Comparison of ENCODE assay signal across 15 mouse cellular contexts in genomic region chr11:54011255-54011654, GRCm38 (mm10).
"Had no signal": no experiment of that assay in that cellular context is flagged by ENCODE, and none has a peak within 500 bp of the region (broad histone marks: within the 10 kb centered on the region; RNA-seq: fewer than 3 reads in every experiment).

No protein-coding gene starts in this region.

- H3K4me3 ChIP-seq: liver, embryonic 13.5 days; liver, embryonic 15.5 days; megakaryocyte, embryonic 14.5 days; midbrain, embryonic 13.5 days; midbrain, embryonic 15.5 days; neural tube, embryonic 12.5 days; stomach, embryonic 15.5 days had no signal

- DNase-seq: liver, embryonic 13.5 days; liver, postnatal 0 days; right cerebral cortex, postnatal 14 days; thymus, adult 18-20 months; thymus, postnatal 14 days; thymus, postnatal 36 days had no signal

- H3K36me3 ChIP-seq: midbrain, embryonic 13.5 days; midbrain, embryonic 15.5 days; neural tube, embryonic 12.5 days; stomach, embryonic 15.5 days had no signal

- H3K27ac ChIP-seq: liver, embryonic 13.5 days; liver, embryonic 15.5 days; macrophage; midbrain, embryonic 13.5 days; midbrain, embryonic 15.5 days; neural tube, embryonic 12.5 days; stomach, embryonic 15.5 days had no signal

- H3K9ac ChIP-seq: liver, embryonic 13.5 days; liver, embryonic 15.5 days; liver, postnatal 0 days; midbrain, embryonic 13.5 days; midbrain, embryonic 15.5 days; neural tube, embryonic 12.5 days; stomach, embryonic 15.5 days had no signal

- ATAC-seq: liver, postnatal 0 days; midbrain, embryonic 13.5 days; midbrain, embryonic 15.5 days had no signal

- H3K4me2 ChIP-seq: liver, embryonic 11.5 days; liver, embryonic 13.5 days; liver, embryonic 15.5 days; midbrain, embryonic 11.5 days; midbrain, embryonic 13.5 days; midbrain, embryonic 15.5 days; neural tube, embryonic 12.5 days; stomach, embryonic 15.5 days had no signal

- H3K9me3 ChIP-seq: liver, embryonic 13.5 days; liver, embryonic 15.5 days; megakaryocyte, embryonic 14.5 days; midbrain, embryonic 13.5 days; midbrain, embryonic 15.5 days; neural tube, embryonic 12.5 days; stomach, embryonic 15.5 days had no signal

- H3K27me3 ChIP-seq: liver, embryonic 13.5 days; liver, embryonic 15.5 days; midbrain, embryonic 13.5 days; midbrain, embryonic 15.5 days; neural tube, embryonic 12.5 days; stomach, embryonic 15.5 days had no signal

- H3K4me1 ChIP-seq: megakaryocyte, embryonic 14.5 days; midbrain, embryonic 13.5 days; midbrain, embryonic 15.5 days; neural tube, embryonic 12.5 days; stomach, embryonic 15.5 days had no signal
